Mouse (Mus musculus): ENCODE results near the gene Dock2.

GRCm38 (mm10) chr11:34290708-34291107, 493.0 kb downstream of the Dock2 start:
- TF ChIP-seq CTCF (conservative IDR thresholded peaks at IDR 0.05 in 1 of 2, IDR thresholded peaks at IDR 0.05 in 1 of 2; ENCODE audit: low read depth in 2 of 2, low read length in 2 of 2): no peak
- TF ChIP-seq MEF2A (IDR thresholded peaks at IDR 0.05; ENCODE audit: borderline replicate concordance, low read depth, low read length): no peak
- TF ChIP-seq TCF12 (IDR thresholded peaks at IDR 0.05; ENCODE audit: low read depth, low read length): no peak
- no peak for TF ChIP-seq JUND (conservative IDR thresholded peaks at IDR 0.05; ENCODE audit: low read depth, low read length)
- TF ChIP-seq KAT2A (IDR thresholded peaks at IDR 0.05; ENCODE audit: insufficient replicate concordance, low read length): no peak
- no peak for TF ChIP-seq MAFK (IDR thresholded peaks at IDR 0.05; ENCODE audit: insufficient replicate concordance, low read length)
- TF ChIP-seq PAX5 (IDR thresholded peaks at IDR 0.05; ENCODE audit: low read length): no peak
- TF ChIP-seq EP300 (IDR thresholded peaks at IDR 0.05; ENCODE audit: low read length): no peak
- no peak for TF ChIP-seq POLR2A (IDR thresholded peaks at IDR 0.05; ENCODE audit: low read depth, low read length)
